Mouse (Mus musculus) midbrain, postnatal 0 days (tissue): ENCODE measurements at regions not wholly inside any gene's neighbourhood (a gene's known extent, or its start where the extent isn't known, plus 50 kb on each side); places are given as distances from the start of the nearest gene placed in this dataset.

Source experiments
- ATAC-seq: fragments of 200-750 bp; cut with Nextera tagmentation; 2 replicates; pipeline ENCODE4 v1.8.0; 2017; ENCODE audit warnings: moderate number of reproducible peaks, mild to moderate bottlenecking, moderate TSS enrichment, moderate library complexity; ENCODE audit not compliant: low FRiP score
- DNase-seq: peaks from one replicate; pipeline ENCODE4 v3.0.0-alpha.2; 2015; ENCODE audit warnings: low spot score
- H3K27ac ChIP-seq: fragments of 300-500 bp; sonication (generic); 2 replicates; pipeline ENCODE4 v1.5.1; 2014; ENCODE audit warnings: low read depth, mild to moderate bottlenecking, low read length, mixed read lengths
- H3K27me3 ChIP-seq: fragments of 300-500 bp; sonication (generic); 2 replicates; pipeline ENCODE4 v1.6.1; 2014; ENCODE audit warnings: low read length, control low read depth, mixed read lengths; ENCODE audit not compliant: insufficient read depth
- H3K36me3 ChIP-seq: fragments of 300-500 bp; sonication (generic); 2 replicates; pipeline ENCODE4 v1.6.1; 2014; ENCODE audit warnings: low read length, control low read depth, mixed read lengths; ENCODE audit not compliant: insufficient read depth
- H3K4me1 ChIP-seq: fragments of 300-500 bp; sonication (generic); 2 replicates; pipeline ENCODE4 v1.6.1; 2014; ENCODE audit warnings: mild to moderate bottlenecking, control low read depth, antibody characterized with exemption, low read length, mixed read lengths; ENCODE audit not compliant: insufficient read depth
- H3K4me2 ChIP-seq: fragments of 300-500 bp; sonication (generic); 2 replicates; pipeline ENCODE4 v1.6.1; 2014; ENCODE audit warnings: low read depth, mild to moderate bottlenecking, low read length, mixed read lengths; ENCODE audit not compliant: poor library complexity, severe bottlenecking
- H3K4me3 ChIP-seq: fragments of 300-500 bp; sonication (generic); 2 replicates; pipeline ENCODE4 v1.5.1; 2014; ENCODE audit warnings: low read depth, mild to moderate bottlenecking, low read length, moderate library complexity
- H3K9ac ChIP-seq: fragments of 300-500 bp; sonication (generic); replicated peaks from 2 replicates; pipeline ENCODE4 v1.6.1; 2014; ENCODE audit warnings: mild to moderate bottlenecking, low read length, moderate library complexity, mixed read lengths; ENCODE audit not compliant: poor library complexity, severe bottlenecking
- H3K9me3 ChIP-seq: fragments of 300-500 bp; sonication (generic); 2 replicates; pipeline ENCODE4 v1.6.1; 2016; ENCODE audit warnings: low read length, control low read depth
- CTCF ChIP-seq: IDR thresholded peaks from 2 replicates; pipeline ENCODE4 v1.5.1; 2016; ENCODE audit warnings: antibody characterized with exemption, mild to moderate bottlenecking
- WGBS: fragments of 180-500 bp; shearing (Covaris S2); extraction: QIAGEN DNeasy Blood & Tissue Kit; methylation state at CpG from one replicate; pipeline ENCODE4 v1.1.7; 2014; 5-methylcytosine and 5-hydroxymethylcytosine counted together

DNA sequence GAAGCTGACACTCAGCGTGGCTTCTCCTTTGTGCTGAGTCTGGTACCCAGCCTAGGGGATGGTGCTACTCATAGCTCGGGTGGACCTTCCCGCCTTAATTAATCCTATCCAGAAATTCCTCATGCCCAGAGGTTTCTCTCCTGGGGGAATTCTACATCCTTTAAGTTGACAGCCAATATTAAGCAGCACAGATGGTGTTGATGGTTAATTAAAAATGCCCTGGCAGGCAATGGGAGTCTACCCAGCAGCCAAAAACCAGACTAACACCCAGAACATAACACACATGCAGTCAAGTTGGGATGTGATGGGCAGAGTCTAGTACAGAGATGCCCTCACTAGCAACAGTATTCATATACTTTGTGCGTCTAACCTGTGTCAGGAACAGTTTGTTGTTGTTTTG lies 169.9 kb downstream of the Zfp36l2 start:
- no peak for DNase-seq
- H3K4me1 ChIP-seq: no peaks in the 10 kb centered on the region
- H3K27ac ChIP-seq: no peak overlapping the region
- no peak overlapping the region for H3K4me3 ChIP-seq
- H3K36me3 ChIP-seq: no peaks in the 10 kb centered on the region
- no peak for TF ChIP-seq CTCF
- no peak overlapping the region for H3K4me2 ChIP-seq
- no peak overlapping the region for H3K9ac ChIP-seq
- H3K9me3 ChIP-seq: no peaks in the 10 kb centered on the region
- no peaks in the 10 kb centered on the region for H3K27me3 ChIP-seq
- WGBS: 82% methylated on average over 4 of the region's 4 CpGs
- ATAC-seq: no peak

DNA sequence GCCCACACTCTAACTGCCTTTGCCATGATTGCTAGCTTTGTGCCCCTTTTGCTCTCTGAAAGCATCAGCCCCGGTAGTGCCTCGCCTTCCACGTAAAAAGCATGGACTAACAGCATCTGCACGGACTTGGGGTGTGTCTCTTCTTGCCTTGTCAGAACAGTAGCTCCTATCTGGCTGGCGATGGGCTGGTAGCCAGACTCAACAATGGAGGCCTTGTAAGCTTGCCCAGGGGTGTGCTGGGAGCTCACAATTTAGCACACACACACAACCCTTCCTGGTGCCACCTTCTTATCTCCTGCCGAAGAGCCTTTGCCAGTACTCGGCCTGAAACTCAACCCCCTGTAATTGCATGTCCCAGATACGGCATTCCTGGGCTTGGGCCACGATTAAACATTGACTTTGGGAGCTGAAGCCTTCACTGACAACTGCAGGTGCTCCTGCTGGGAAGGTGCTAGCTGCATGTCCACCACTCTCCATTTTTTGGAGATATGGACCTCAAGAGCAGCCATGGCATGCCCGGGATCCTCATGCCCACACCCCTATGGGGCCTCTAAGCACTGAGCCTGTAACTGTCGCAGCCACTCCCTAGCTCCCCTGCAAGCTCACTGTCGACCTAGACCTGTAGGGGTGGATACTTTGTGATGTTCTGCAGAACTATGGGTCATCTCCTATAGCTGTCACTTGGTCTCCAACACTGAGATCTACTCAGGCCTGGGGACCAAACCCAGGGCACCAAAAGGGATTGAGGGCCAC lies 166.7 kb upstream of the Haao start:
- ATAC-seq (no peak), DNase-seq (no peak)
- Histone ChIP-seq H3K4me2 (no peak overlapping the region), H3K9ac (no peak overlapping the region), H3K27ac (no peak overlapping the region), H3K4me3 (no peak overlapping the region), H3K27me3 (no peaks in the 10 kb centered on the region), H3K9me3 (no peaks in the 10 kb centered on the region), H3K36me3 (no peaks in the 10 kb centered on the region), H3K4me1 (no peaks in the 10 kb centered on the region)
- TF ChIP-seq CTCF: no peak
- 88% methylated on average over 12 of the region's 12 CpGs for WGBS

DNA sequence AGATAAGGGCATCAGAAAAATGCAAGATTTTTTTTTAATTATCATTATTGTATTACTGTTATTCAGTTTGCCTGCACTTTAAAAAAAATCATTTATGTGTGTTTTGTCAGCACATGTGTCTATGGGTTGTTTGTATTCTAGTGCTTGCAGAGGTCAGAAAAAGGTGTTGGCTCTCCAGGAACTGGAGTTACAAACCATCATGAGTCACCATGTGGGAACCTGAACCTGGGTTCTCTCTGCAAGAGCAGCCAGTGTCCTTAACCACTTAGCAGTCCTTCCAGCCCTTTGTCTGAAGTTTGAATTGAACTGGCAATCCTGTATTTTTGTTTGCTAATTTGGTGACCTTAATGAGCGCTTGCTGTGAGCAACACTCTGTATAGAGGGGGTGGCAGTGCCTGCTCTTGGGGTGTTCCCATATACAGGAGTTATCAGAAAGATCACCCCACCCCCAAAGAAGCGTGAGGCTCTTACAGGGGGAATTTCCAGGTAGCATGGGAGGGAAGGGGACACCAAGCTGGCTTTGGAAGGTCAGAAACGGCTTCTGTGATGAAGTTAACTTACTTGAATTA lies 162.8 kb upstream of the Haao start:
- Histone ChIP-seq H3K4me1 (no peaks in the 10 kb centered on the region), H3K27me3 (no peaks in the 10 kb centered on the region), H3K36me3 (no peaks in the 10 kb centered on the region), H3K4me3 (no peak overlapping the region), H3K4me2 (no peak overlapping the region), H3K9ac (no peak overlapping the region), H3K27ac (no peak overlapping the region), H3K9me3 (no peaks in the 10 kb centered on the region)
- DNase-seq: no peak
- WGBS: 84% methylated on average over 3 of the region's 3 CpGs
- ATAC-seq: no peak
- TF ChIP-seq CTCF: no peak

DNA sequence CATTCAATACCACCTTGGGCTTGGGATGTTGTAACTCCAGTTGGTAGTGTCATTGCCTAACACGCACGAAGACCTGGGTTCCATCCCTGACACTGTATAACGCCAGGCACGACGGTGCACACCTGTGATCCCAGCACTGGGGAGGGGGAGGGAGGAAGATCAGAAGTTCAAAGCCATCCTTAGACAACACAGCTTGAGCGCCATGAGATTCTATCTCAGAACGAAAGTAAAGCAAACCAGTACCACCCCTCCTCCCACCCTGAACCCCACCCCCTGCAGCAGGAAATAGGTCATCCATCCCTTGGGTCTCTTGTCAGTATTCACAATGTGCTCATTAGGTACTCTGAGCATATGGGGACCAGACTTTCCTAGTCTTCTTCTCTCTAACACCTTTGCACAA lies 162.2 kb upstream of the Haao start:
- Histone ChIP-seq H3K9me3 (no peaks in the 10 kb centered on the region), H3K27ac (0 out of 2 replicates have a peak overlapping the region, but pooled peaks have one; percentile 38), H3K9ac (no peak overlapping the region), H3K4me2 (no peak overlapping the region), H3K27me3 (no peaks in the 10 kb centered on the region), H3K36me3 (no peaks in the 10 kb centered on the region), H3K4me3 (no peak overlapping the region), H3K4me1 (no peaks in the 10 kb centered on the region)
- no peak for DNase-seq
- WGBS: 91% methylated on average over 7 of the region's 7 CpGs
- TF ChIP-seq CTCF: no peak
- ATAC-seq: no peak

DNA sequence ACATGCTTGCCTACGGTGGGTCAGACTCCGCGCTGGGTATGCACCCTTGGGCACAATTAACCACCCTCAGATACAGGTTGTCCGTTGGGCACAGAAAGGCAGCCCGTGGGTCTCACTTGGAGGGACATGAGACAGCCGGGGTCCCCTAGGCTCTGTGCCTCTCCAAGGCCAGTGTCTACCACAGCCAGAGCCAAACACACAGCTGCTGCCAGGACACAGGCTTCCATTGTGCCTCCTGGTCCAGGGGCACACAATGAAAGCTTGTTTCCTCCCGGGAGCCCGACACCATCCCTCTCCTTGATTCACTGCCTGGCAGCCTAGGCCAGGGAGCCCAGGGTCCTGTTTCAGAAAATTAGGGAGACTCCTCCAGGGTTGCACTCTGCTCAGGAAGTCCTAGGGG lies 161.4 kb upstream of the Haao start:
- Histone ChIP-seq H3K4me1 (no peaks in the 10 kb centered on the region), H3K36me3 (no peaks in the 10 kb centered on the region), H3K4me2 (no peak overlapping the region), H3K4me3 (no peak overlapping the region), H3K9me3 (no peaks in the 10 kb centered on the region), H3K27ac (peak overlapping the region; percentile 38; the same call in 1 of the 2 replicates), H3K27me3 (no peaks in the 10 kb centered on the region), H3K9ac (no peak overlapping the region)
- peak; percentile 79 for ATAC-seq
- TF ChIP-seq CTCF: no peak
- 65% methylated on average over 8 of the region's 8 CpGs for WGBS
- DNase-seq: peak; percentile 79

DNA sequence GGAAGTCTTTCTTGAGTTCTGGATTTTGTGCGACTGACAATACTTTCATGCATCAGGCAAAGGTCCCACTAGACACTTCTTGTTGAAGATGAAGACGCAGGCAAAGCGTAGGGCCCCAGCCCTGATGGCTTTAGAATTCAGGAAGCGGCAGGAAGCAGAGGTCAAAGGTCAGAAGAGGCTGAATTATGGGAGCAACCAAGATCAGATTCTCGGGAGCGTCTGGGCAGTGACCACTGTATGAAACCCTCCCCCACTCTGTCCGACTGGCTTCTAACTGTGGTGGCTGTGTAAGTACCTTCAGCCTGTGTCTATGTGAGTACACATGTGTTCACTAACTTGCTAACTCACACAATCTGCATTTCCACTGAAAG lies 160.9 kb upstream of the Haao start:
- DNase-seq (no peak), ATAC-seq (no peak)
- TF ChIP-seq CTCF: no peak
- no peaks in the 10 kb centered on the region for H3K9me3 ChIP-seq
- H3K9ac ChIP-seq: no peak overlapping the region
- no peak overlapping the region for H3K27ac ChIP-seq
- H3K4me3 ChIP-seq: no peak overlapping the region
- no peaks in the 10 kb centered on the region for H3K36me3 ChIP-seq
- H3K27me3 ChIP-seq: no peaks in the 10 kb centered on the region
- no peak overlapping the region for H3K4me2 ChIP-seq
- no peaks in the 10 kb centered on the region for H3K4me1 ChIP-seq
- 68% methylated on average over 7 of the region's 7 CpGs for WGBS
